Mouse (Mus musculus) CH12F3 (cell line): ENCODE results near the gene Hrh3.

Source experiments
- in situ Hi-C: fragments of 300-500 bp; cut with MboI; formaldehyde crosslinking; loops from 2 replicates; pipeline ENCODE4 v1.14.3; 2020; ENCODE audit warnings: low sequenced_read_pairs

Gene Hrh3

DNA sequence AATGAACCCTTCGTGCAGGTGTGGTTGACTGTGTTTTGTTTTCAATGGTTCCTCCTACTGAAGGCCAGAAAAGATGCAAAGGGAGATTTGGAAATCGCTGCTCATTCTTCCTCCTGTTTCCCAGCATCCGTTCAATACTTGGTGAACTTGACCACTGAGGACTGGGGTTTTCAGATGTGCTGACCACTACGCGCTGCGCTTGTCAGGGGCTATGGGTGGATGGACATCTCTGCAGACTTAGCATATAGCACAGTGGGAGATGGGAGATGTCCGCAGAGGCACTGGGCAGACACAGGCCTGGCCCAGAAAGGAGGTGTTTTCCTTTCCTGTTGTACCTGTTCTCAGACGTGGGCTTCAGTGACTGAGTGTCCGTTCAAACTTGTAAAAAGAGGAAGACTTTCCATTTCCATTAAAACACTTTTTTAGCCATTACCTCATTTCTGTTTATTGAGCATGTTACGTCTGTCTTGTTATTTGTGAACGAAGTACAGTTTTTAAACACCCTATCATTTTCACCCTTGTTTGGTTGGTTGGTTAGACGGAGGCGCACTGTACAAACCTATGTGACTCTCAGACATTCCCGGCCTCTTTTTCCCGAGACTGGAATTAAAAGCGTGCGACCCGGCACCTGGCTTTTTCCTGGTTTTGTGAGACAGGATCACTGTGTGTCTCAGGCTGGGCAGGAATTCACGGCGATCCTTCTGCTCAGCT, 34.4 kb downstream of the Hrh3 start:
- in situ Hi-C loops, result no loop called here

DNA sequence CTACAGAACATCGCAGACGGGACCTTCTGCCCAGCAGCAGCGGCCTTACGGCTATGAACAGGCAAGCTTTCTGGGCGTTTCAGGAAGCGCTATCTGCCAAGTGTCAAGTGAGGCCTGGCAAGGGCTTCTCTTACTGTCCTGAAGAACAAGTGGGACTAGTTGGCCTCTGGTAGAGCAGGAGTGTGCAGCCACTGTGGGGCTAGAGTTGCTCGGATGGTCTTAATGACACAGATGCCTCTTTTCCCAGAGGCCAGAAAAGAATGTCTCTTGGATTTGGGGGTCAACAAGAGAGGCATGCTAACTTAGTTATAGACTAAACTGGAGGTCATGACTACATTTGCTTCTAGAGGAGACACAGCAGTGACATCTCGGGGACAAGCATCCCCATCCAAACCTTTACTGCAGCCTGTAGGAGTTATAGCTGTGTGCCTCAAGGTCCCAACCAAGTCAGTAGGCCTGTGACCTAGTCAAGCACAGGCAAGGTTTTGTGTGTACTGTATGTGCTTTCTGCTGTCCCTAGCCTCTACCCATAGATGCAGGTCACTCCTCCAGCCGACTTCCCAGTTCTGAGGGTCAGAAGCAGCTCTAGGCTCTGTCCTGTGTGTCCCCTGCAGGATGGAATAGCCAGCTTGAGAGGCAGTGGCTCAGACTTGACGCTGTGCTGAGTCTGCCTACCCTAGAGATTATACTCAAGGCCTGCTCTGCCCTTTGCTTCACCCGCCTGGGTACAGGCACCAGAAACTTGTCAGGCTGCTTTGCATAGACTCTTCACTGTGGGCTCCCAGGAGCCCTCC, 40.8 kb downstream of the Hrh3 start:
- in situ Hi-C loops, result no loop called here

DNA sequence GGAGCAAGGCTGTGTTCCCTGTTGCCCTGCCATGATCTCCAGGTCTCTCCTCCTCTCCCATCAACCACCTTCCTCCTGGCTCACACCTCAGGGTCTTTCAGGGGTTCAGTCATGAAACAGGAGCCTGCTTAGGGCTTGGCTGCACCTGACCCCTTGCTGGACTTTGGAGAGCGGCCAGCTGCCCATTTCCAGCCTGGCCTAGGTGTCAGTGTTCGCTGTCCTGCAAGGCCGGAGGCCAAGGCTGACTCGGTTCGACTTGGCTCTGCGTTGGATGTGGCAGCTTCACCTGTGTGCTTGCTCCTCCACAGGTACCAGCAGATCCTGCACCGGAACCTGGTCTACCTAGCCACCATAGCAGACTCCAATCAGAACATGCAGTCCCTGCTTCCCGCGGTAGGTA, 51.3 kb downstream of the Hrh3 start:
- in situ Hi-C loops, result no loop called here

DNA sequence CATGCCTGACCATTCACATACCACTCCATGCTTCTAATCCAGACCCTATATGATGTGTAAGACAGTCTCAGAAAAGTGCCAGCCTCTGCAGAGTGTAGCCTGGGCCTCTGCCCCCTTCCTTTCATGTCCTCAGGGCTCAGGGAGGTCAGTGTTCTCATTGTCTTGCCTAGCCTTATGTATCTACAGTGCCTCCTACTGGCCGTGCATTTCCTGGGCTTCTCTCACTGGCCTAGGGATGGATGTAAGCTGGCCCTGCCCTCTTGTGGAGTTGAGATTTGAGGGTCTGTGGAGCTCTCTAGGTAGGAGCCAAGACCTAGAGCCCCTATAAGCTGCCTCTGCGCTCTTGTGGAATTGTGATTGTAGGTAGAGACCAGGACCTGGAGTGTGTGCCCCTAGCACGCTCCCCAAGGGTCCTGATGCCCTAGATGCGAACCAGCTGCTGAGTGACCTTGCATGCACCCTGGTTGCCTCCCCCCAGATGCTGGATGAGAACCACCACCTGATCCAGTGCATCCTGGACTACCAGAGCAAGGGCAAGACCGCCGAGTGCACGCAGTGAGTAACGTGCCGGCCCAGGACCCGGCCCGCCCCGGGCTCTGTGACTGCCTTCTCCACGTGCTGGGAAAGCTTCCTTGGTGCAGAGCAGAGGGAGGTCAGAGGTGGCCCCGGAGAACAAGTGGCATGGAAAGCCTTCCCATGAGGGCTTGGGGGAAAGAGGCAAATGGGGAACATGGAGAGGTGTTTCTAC, 52.1 kb downstream of the Hrh3 start:
- in situ Hi-C loops, result no loop called here

DNA sequence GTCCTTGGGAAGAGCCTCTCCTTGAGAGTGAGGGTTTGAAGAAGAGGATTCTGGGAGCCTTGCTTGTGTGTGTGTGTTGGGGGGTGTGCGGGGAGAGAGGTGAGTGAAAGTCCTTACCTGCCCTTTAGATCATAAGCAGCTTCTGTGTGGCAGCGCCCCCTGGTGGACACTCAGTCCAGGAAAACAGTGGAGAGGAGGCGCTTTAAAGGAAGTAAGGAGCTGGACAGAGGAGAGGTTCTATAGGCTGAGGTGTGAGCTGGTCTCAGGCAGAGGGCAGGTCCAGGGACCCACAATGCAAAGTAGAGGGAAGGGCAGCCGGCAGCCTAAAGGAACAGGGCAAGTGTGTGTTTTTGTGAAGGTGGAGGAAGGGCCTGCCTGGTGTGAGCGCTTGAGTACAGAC, 53.3 kb downstream of the Hrh3 start:
- in situ Hi-C loops, result no loop called here
